Mouse (Mus musculus): ENCODE measurements around the gene Mid1. TPM values are rescaled to one million over a fixed set of nuclear protein-coding genes. Genes with fewer than 3 reads are reported as not detected.

Mid1 gene
- polyA plus RNA-seq, 1 experiment from 2014 or later = 12.0 TPM

- peak overlapping the region; percentile 36; the same call in 1 of the 2 replicates for H3K27ac ChIP-seq
- H3K36me3 ChIP-seq = no peaks in the 10 kb centered on the region
- 36% methylated on average over 5 of the region's 5 CpGs for WGBS
- peaks cover 4% of the 10 kb centered on the region; the same call in 1 of the 2 replicates for H3K27me3 ChIP-seq (ENCODE audit: insufficient read depth, poor library complexity, severe bottlenecking)
- no peak for DNase-seq (ENCODE audit: low spot score)
- H3K4me3 ChIP-seq = no peak overlapping the region
- 0 out of 2 replicates have a peak, but pooled peaks cover 5% of the 10 kb centered on the region for H3K4me1 ChIP-seq
- no peaks in the 10 kb centered on the region for H3K9me3 ChIP-seq
These were observed 143.1 kb downstream of the Mid1 start for GRCm38 (mm10) chrX:169828136-169828535.

- no peaks in the 10 kb centered on the region for H3K36me3 ChIP-seq
- H3K27me3 ChIP-seq (ENCODE audit: insufficient read depth, poor library complexity, severe bottlenecking) = peaks cover 4% of the 10 kb centered on the region; the same call in 1 of the 2 replicates
These were observed 145.1 kb downstream of the Mid1 start for GRCm38 (mm10) chrX:169830052-169830451.

GRCm38 (mm10) chrX:169837947-169838649 is 153.1 kb downstream of the Mid1 start:
- H3K36me3 ChIP-seq = no peaks in the 10 kb centered on the region
- 63% methylated on average over 5 of the region's 5 CpGs for WGBS
- no peak for DNase-seq (ENCODE audit: low spot score)
- no peak overlapping the region for H3K4me3 ChIP-seq
- no peak overlapping the region for H3K27ac ChIP-seq
- H3K4me1 ChIP-seq = no peaks in the 10 kb centered on the region
- no peaks in the 10 kb centered on the region for H3K9me3 ChIP-seq
- H3K27me3 ChIP-seq (ENCODE audit: insufficient read depth, poor library complexity, severe bottlenecking) = no peaks in the 10 kb centered on the region

More at GRCm38 (mm10) chrX:169830052-169830451, 145.1 kb downstream of the Mid1 start:
- Histone ChIP-seq H3K27ac (no peak overlapping the region), H3K4me1 (0 out of 2 replicates have a peak, but pooled peaks cover 5% of the 10 kb centered on the region), H3K4me3 (no peak overlapping the region), H3K9me3 (no peaks in the 10 kb centered on the region)
- 58% methylated on average over 4 of the region's 4 CpGs for WGBS
- DNase-seq (ENCODE audit: low spot score) = no peak

GRCm38 (mm10) chrX:169838650-169838971 is 153.6 kb downstream of the Mid1 start:
- WGBS = 89% methylated on average over 2 of the region's 2 CpGs
- DNase-seq (ENCODE audit: low spot score) = no peak
- no peak overlapping the region for H3K4me3 ChIP-seq

GRCm38 (mm10) chrX:169843267-169843666 is 158.3 kb downstream of the Mid1 start:
- DNase-seq (ENCODE audit: low spot score) = no peak
- Histone ChIP-seq H3K9me3 (no peaks in the 10 kb centered on the region), H3K4me1 (no peaks in the 10 kb centered on the region), H3K27ac (no peak overlapping the region), H3K27me3 (ENCODE audit: insufficient read depth, poor library complexity, severe bottlenecking) (peaks cover 16% of the 10 kb centered on the region; the same call in 1 of the 2 replicates), H3K36me3 (no peaks in the 10 kb centered on the region), H3K4me3 (no peak overlapping the region)
- 60% methylated on average over 1 of the region's 1 CpGs for WGBS

More at GRCm38 (mm10) chrX:169838650-169838971, 153.6 kb downstream of the Mid1 start:
- Histone ChIP-seq H3K36me3 (no peaks in the 10 kb centered on the region), H3K27me3 (ENCODE audit: insufficient read depth, poor library complexity, severe bottlenecking) (no peaks in the 10 kb centered on the region), H3K4me1 (no peaks in the 10 kb centered on the region), H3K9me3 (no peaks in the 10 kb centered on the region), H3K27ac (no peak overlapping the region)

- H3K9me3 ChIP-seq = no peaks in the 10 kb centered on the region
- no peak for DNase-seq (ENCODE audit: low spot score)
- 52% methylated on average over 5 of the region's 5 CpGs for WGBS
- no peak overlapping the region for H3K4me3 ChIP-seq
- H3K36me3 ChIP-seq = no peaks in the 10 kb centered on the region
- peaks cover 16% of the 10 kb centered on the region; the same call in 1 of the 2 replicates for H3K27me3 ChIP-seq (ENCODE audit: insufficient read depth, poor library complexity, severe bottlenecking)
- no peak overlapping the region for H3K27ac ChIP-seq
- H3K4me1 ChIP-seq = no peaks in the 10 kb centered on the region
These were observed 159.3 kb downstream of the Mid1 start for GRCm38 (mm10) chrX:169844150-169844772.

- DNase-seq (ENCODE audit: low spot score) = no peak
- Histone ChIP-seq H3K4me3 (no peak overlapping the region), H3K27me3 (ENCODE audit: insufficient read depth, poor library complexity, severe bottlenecking) (peaks cover 16% of the 10 kb centered on the region; the same call in 1 of the 2 replicates), H3K9me3 (no peaks in the 10 kb centered on the region), H3K27ac (no peak overlapping the region), H3K4me1 (no peaks in the 10 kb centered on the region), H3K36me3 (no peaks in the 10 kb centered on the region)
- 67% methylated on average over 3 of the region's 3 CpGs for WGBS
These were observed 161.2 kb downstream of the Mid1 start for GRCm38 (mm10) chrX:169846187-169846586.

GRCm38 (mm10) chrX:169861194-169861720 is 176.3 kb downstream of the Mid1 start:
- Histone ChIP-seq H3K4me3 (no peak overlapping the region), H3K36me3 (no peaks in the 10 kb centered on the region), H3K9me3 (no peaks in the 10 kb centered on the region), H3K27me3 (ENCODE audit: insufficient read depth, poor library complexity, severe bottlenecking) (peaks cover 12% of the 10 kb centered on the region; the same call in 1 of the 2 replicates), H3K4me1 (no peaks in the 10 kb centered on the region), H3K27ac (no peak overlapping the region)
- WGBS = 46% methylated on average over 2 of the region's 2 CpGs
- no peak for DNase-seq (ENCODE audit: low spot score)

GRCm38 (mm10) chrX:169862440-169862839 is 177.4 kb downstream of the Mid1 start:
- no peaks in the 10 kb centered on the region for H3K9me3 ChIP-seq
- H3K27ac ChIP-seq = no peak overlapping the region
- DNase-seq (ENCODE audit: low spot score) = no peak
- H3K36me3 ChIP-seq = no peaks in the 10 kb centered on the region
- no peaks in the 10 kb centered on the region for H3K4me1 ChIP-seq
- H3K4me3 ChIP-seq = no peak overlapping the region
- peaks cover 12% of the 10 kb centered on the region; the same call in 1 of the 2 replicates for H3K27me3 ChIP-seq (ENCODE audit: insufficient read depth, poor library complexity, severe bottlenecking)

GRCm38 (mm10) chrX:169862848-169863247 is 177.8 kb downstream of the Mid1 start:
- Histone ChIP-seq H3K9me3 (no peaks in the 10 kb centered on the region), H3K4me1 (no peaks in the 10 kb centered on the region), H3K36me3 (no peaks in the 10 kb centered on the region), H3K27ac (no peak overlapping the region), H3K4me3 (no peak overlapping the region), H3K27me3 (ENCODE audit: insufficient read depth, poor library complexity, severe bottlenecking) (peaks cover 7% of the 10 kb centered on the region; the same call in 1 of the 2 replicates)
- WGBS = 39% methylated on average over 1 of the region's 1 CpGs
- DNase-seq (ENCODE audit: low spot score) = no peak

- peaks cover 7% of the 10 kb centered on the region; the same call in 1 of the 2 replicates for H3K27me3 ChIP-seq (ENCODE audit: insufficient read depth, poor library complexity, severe bottlenecking)
- no peak for DNase-seq (ENCODE audit: low spot score)
- WGBS = 56% methylated on average over 1 of the region's 1 CpGs
These were observed 178.8 kb downstream of the Mid1 start for GRCm38 (mm10) chrX:169863841-169864240.

GRCm38 (mm10) chrX:169868223-169868622 is 183.2 kb downstream of the Mid1 start:
- 67% methylated on average over 5 of the region's 5 CpGs for WGBS
- H3K27me3 ChIP-seq (ENCODE audit: insufficient read depth, poor library complexity, severe bottlenecking) = peaks cover 4% of the 10 kb centered on the region; the same call in 1 of the 2 replicates

More at GRCm38 (mm10) chrX:169863841-169864240, 178.8 kb downstream of the Mid1 start:
- Histone ChIP-seq H3K36me3 (no peaks in the 10 kb centered on the region), H3K4me1 (no peaks in the 10 kb centered on the region), H3K9me3 (no peaks in the 10 kb centered on the region), H3K4me3 (no peak overlapping the region), H3K27ac (no peak overlapping the region)

GRCm38 (mm10) chrX:169874475-169874874 is 189.5 kb downstream of the Mid1 start:
- no peaks in the 10 kb centered on the region for H3K4me1 ChIP-seq

More at GRCm38 (mm10) chrX:169868223-169868622, 183.2 kb downstream of the Mid1 start:
- Histone ChIP-seq H3K9me3 (no peaks in the 10 kb centered on the region), H3K27ac (no peak overlapping the region), H3K4me1 (no peaks in the 10 kb centered on the region), H3K4me3 (no peak overlapping the region), H3K36me3 (no peaks in the 10 kb centered on the region)
- no peak for DNase-seq (ENCODE audit: low spot score)

More at GRCm38 (mm10) chrX:169874475-169874874, 189.5 kb downstream of the Mid1 start:
- Histone ChIP-seq H3K36me3 (no peaks in the 10 kb centered on the region), H3K27me3 (ENCODE audit: insufficient read depth, poor library complexity, severe bottlenecking) (peaks cover 6% of the 10 kb centered on the region; the same call in 1 of the 2 replicates), H3K9me3 (no peaks in the 10 kb centered on the region), H3K27ac (no peak overlapping the region), H3K4me3 (no peak overlapping the region)
- DNase-seq (ENCODE audit: low spot score) = no peak
- 93% methylated on average over 1 of the region's 1 CpGs for WGBS

Measured in heart, embryonic 10.5 days (tissue).